Mouse (Mus musculus) activated CD4-positive, CD25-positive, alpha-beta regulatory T cell, adult 4 months (primary cell): ENCODE measurements around the gene Plrg1. TPM values are rescaled to one million over a fixed set of nuclear protein-coding genes. Genes with fewer than 3 reads are reported as not detected.

Source experiments
- ATAC-seq: one replicate; pipeline ENCODE4 v1.8.0; 2017
- polyA plus RNA-seq, 2 experiments: library from polyadenylated mRNA; unstranded; fragments of 100-300 nt; shearing (Covaris generic); gene quantifications; one replicate each; pipeline ENCODE4 v1.2.1; 2017

Gene Plrg1
- 10 to 100 TPM; 49.5 to 57.0 TPM for polyA plus RNA-seq

DNA sequence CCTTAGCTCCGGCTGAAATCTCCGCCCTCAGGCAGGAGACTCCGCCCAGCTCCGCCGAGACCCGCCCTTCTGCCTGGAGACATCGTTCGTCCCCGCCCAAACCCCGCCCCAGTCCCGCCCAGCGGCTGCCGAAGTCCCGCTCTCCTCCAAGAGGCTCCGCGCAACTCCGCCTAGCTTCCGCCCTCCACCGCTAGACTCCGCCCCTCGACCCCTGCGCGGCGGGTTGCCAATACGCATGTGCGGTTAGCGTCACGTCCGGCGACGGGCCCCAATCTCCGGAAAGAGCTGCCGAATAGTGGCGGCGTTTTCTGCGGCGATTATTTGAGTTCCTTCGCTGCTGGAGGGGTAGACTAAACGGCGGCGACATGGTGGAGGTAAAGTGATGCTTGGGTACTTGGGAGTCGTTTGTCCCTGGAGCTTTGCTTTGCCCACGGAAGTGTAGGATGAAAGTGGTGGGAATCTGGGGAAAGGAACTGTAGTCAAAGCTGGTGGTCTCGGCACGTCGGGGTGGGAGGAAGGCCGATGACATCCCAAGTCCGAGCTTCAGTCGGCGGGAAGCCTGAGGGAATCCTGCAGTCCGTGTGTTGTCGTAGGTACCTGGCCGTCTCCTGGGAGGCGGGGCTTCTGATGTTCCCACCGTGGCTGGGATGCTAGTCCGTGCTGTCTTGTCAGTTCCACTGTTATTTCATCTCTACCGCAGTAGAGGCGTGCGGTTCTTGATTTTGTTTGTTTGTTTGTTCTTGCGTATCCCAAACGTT is at the start of gene Plrg1:
Gene Plrg1 (plus strand): TSS at position 242 of the 758 bp plus-strand sequence.
- peak; percentile 93 for ATAC-seq

DNA sequence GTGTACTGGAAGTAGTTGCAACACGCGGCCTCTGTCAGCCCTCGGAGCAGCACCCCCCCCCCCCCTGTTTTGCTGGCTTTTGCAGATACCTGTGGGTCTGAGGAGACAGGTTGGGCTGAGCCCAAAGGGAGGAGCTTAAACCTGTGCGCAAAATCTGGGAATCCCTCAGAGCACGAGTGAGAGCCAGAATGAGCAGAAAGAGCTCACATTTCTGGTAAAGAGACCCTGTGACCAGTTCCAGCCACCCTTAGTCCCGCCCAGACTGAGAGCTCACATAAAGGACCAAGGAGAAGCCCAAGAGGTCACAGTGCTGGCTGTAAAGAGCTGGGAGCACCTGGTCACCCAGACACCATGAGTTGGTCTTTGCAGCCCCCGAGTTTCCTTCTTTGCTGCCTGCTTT is 47.8 kb upstream of the Plrg1 start, which contains the start of gene Fgg:
Gene Fgg (plus strand): TSS at position 168 of the 400 bp plus-strand sequence.
- no peak for ATAC-seq

- ATAC-seq, result no peak
Measured at GRCm38 (mm10) chr3:83010291-83010690, 45.0 kb upstream of the Plrg1 start.

GRCm38 (mm10) chr3:83011136-83011535 is 44.2 kb upstream of the Plrg1 start:
- no peak for ATAC-seq

DNA sequence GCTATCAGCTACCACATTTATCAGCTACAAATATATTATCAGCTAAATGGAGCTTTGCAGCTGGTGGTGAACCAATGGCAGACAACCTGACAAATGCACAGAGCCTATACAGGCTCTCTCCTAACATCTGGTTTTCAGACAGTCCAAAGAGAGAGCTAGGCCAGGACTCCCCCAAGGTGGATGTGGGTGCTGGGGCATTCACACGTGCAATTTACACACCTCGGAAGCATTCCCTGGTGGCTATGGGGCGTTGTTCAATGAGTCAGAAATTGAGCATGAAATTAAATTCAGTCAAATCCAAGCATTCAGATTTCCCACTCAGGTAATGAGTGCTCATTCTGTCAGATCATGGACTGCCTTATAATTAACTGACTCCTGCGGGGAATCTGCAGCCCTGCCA is 43.8 kb upstream of the Plrg1 start:
- ATAC-seq, result no peak

DNA sequence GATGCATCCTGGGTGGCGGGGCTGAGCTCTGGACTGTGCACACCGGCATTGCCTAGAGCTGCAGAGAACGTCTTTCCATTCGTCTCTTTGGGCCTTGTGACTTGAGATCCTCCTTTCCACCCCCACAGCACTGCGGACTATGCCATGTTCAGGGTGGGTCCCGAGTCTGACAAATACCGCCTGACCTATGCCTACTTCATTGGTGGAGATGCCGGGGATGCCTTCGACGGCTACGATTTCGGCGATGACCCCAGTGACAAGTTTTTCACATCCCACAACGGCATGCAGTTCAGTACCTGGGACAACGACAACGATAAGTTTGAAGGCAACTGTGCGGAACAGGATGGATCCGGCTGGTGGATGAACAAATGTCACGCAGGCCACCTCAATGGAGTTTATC is 42.7 kb upstream of the Plrg1 start:
- ATAC-seq, result no peak

- no peak for ATAC-seq
Measured at GRCm38 (mm10) chr3:83013951-83014350, 41.4 kb upstream of the Plrg1 start.

- ATAC-seq, result no peak
Measured at GRCm38 (mm10) chr3:83016236-83016635, 39.1 kb upstream of the Plrg1 start.

GRCm38 (mm10) chr3:83020387-83020786 is 34.9 kb upstream of the Plrg1 start:
- ATAC-seq, result no peak

DNA sequence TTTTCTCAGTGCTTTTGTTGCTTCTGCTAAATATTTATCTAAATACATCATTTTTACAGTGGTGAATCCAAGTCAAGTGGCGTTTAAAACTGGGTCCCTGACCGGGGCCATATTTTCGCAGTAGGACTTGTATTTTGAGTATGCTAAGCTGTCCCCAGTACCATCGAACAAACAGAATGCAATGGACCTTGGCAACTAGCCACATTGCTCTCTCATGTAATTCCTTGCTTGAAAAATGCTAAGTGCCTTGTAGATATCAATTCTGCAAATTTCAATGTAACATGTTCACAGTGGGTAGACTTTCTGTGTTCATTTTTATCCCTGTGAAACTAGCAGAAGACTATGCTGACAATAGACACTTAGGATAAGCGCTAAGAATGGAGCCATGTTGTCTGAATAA is 34.1 kb upstream of the Plrg1 start:
- no peak for ATAC-seq

DNA sequence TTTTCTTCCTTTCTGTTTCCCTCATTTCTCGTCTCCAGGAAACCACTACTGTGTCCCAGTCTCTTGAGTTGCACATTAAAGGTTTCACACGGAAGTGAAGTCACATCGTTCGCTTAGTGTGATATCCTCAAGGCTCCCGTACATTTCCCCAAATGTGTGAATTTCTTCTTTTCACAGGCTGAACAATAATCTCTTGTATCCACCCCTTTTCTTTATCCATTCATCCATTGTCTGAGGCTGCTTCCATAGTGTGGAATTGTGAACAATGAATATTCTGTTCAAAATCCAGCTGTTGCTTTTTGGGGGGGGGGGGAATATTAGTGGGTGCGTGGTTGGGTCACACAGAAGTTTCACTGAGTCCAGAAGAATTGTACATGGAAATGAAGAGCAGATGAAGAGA is 30.3 kb upstream of the Plrg1 start:
- no peak for ATAC-seq

GRCm38 (mm10) chr3:83025475-83026301 is 29.6 kb upstream of the Plrg1 start, which contains the start of gene Fga:
Gene Fga, plus strand, starts transcription at chr3:83026076.
- no peak for ATAC-seq

DNA sequence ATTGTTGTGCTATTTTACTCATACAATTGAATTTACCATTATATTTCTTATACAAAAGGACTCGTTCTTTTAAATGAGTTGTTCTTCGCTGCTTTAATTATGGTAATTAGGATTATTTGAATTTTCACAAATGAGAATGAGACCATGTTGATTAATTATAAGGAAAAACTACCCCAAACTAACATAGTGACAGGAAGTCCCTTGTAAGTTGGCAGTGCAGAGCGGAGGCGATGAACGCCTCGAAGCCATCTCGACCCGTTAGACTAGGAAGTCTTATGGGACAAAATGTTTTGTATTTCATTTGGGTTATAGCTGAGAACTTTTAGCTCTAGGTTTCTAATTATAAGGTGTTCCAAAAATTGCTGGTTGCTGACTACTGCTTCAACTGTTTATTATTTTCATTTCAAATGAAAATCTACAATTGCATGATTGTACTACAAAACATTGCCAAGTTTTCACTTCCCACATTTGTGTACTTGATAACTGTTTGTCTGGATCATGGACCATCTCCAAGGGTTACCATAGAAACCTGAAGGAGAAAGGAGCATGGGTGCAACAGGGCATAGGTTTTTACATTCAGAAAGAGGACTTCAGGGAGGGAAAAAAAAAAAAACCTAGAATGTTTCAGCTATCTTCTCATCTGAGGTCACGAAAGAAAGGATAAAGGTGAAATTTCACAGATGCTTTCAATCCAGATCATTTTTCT is 27.6 kb upstream of the Plrg1 start:
- ATAC-seq, result no peak

- no peak for ATAC-seq
Measured at GRCm38 (mm10) chr3:83030331-83030730, 25.0 kb upstream of the Plrg1 start.

DNA sequence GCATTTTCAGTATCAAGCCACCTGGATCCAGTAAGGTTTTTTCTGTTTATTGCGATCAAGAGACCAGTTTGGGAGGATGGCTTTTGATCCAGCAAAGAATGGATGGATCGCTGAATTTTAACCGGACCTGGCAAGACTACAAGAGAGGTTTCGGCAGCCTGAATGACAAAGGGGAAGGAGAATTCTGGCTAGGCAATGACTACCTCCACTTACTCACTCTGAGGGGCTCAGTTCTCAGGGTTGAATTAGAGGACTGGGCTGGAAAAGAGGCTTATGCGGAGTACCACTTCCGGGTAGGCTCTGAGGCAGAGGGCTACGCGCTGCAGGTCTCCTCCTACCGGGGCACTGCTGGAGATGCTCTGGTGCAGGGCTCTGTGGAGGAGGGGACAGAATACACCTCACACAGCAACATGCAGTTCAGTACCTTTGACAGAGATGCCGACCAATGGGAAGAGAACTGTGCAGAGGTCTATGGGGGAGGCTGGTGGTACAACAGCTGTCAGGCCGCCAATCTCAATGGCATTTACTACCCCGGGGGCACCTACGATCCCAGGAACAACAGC is 22.5 kb upstream of the Plrg1 start:
- no peak for ATAC-seq

DNA sequence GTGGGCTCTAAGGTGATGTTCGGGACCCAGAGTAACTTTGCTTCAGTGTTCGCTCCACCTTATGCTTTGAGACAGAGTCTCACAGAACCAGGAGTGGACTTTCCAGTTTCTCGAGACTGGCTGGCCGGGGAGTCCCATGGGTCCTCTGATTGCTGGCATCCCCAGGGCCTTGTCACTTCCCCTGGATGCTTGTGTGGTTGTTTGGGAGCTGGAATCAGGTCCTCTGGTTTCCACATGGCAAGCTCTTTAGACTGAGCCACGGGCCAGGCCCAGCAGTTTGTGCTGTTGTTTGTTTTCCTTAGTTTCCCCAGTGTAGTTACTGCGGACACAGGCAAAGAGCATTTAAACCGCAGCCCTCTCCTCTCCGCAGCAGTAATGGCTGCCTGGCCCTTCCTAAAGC is 21.5 kb upstream of the Plrg1 start:
- ATAC-seq, result no peak

DNA sequence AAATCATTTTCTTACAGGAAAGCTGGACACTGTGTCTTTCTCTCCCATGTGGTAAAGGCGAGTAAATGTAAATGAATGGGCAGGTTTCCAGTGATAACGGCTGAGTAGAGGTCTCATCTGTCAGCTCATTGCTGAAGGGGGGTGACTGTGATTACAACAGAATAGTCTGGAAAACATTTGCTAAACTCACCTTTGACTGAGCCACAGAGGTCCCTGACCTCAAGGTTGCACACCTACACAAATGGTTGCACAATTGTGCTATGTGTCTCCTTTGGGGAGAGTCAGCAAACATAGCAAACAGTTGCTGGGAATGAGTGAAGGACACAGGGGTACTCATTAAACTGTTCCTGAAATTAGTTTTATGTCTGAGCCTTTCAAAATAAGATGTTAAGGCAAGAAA is 16.5 kb upstream of the Plrg1 start:
- no peak for ATAC-seq

DNA sequence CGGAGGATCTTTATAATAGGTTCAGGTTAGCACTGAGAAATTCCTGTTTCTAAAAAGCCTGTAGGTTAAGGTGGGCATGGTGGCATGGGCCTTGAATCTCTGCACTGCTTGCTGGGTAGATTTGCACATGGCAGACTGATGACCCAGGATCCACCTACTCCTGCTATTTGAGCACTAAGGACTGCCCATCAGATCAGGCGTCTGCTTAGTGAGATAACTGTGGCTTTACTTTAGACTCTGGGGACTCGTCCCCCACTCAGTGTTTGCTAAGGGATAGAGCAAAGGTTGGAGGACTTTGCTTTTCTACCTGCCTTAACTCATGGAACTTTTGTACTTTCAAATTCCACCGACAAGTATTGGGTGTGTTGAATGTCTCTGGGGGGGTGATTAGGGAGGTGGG is 15.7 kb upstream of the Plrg1 start:
- ATAC-seq, result no peak

DNA sequence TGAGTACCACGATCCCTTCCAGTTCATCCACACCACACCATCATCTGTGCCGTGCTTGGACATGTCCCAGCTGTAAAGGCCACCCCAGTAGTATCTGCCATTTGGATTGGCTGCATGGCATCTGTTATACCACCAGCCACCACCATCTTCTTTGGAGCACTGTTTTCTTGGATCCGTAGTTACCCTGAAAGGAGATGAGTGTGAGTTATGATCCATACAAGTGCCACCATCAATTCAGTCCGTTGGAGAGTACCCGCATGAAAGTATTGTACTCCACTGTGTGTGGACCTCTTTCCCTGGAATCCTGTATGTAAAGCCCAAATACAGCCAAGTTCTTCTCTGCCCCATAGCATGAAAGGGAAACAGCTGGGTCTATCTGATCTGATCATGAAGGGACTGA is 12.9 kb upstream of the Plrg1 start:
- ATAC-seq, result no peak

DNA sequence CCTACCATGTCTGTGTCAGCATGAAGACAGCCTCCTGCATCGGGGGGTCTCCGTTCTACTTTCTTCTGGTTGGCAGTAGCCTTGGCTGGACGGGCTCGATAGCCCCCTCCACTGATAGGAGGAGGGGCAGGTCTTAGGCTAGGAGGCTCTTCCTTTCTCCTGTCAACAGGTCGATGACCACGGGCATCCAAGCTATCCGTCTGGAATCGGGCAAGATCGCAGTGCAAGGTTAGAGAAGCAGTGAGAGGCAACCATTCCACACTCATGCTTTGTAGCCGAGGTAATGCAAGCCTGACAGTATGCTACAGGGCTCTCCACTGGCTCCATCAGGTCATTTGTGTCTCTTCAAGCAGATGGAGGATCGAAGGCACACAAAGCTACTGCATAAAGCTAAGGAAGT is 8.7 kb upstream of the Plrg1 start:
- no peak for ATAC-seq

- no peak for ATAC-seq
Measured at GRCm38 (mm10) chr3:83049680-83050079, 5.6 kb upstream of the Plrg1 start, which contains the start of gene Fgb. Gene Fgb, minus strand, starts transcription at chr3:83049863.

DNA sequence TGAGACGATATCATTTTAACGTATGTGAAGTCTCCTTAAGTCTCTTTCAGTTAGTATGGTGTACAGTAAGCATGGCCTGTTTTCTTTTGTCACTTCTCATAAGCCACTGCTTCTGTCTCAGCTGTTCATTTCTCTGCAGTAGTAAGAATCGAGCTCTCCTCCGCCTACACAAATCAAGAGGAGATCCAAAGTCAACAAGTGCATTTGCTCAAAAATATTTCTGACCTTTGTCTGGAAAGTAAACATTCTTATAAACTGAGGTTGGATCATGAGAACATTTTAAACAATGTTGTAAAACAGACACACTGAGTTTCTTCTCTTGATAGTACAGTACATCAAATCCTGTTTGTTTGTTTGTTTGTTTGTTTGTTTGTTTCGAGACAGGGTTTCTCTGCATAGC is 4.7 kb upstream of the Plrg1 start:
- ATAC-seq, result no peak

GRCm38 (mm10) chr3:83052102-83052501 is 3.2 kb upstream of the Plrg1 start:
- no peak for ATAC-seq
